ENCODE assay signal across 9 mouse cellular contexts in the genomic region with DNA sequence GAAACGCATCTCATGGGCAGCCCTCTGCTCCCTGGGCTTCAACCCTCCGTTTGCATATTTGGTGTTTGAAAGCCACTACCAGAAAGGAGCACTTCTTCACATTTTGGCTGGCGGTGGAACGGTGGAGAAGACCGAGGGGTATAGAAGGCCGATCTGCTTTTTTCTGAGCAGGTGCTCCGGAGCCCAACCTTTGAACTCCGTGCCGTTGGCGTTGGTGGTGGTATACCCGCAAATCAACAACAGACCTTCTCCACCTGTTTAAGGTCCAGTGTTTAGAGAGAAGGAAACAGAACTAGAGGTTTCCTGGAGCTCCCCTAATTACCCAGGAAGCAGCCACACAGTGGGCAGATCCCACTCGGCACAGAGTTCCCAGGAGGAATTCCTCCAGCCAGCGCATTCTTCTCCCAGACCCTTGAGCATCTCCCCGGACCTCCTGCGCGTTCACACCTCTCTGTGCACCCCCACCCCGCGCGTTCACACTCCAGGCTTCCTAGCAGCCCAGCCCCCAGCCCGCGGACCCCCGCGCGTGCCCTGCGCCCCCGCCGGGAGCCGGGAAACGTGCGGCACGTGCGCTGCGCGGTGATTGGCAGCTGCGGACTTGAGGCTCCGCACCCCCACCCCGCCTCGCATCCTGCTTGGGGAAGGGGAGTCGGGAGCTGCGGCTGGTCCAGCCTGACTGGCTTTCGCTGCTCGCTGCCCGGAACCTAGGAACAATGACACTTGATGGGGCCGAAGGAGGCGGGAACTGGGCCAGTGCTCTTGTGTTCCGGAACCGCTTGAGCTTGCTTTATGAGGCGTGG. TPM values are rescaled to one million over a fixed set of nuclear protein-coding genes. Genes with fewer than 3 reads are reported as not detected.
DNase-seq lines count a peak whose midpoint lies in the region; ATAC-seq and TF ChIP-seq lines count a peak whose summit lies in the region.
"Had no signal": no experiment of that assay in that cellular context is flagged by ENCODE, and none has a peak within 500 bp of the region (broad histone marks: within the 10 kb centered on the region; RNA-seq: fewer than 3 reads in every experiment).

No protein-coding gene starts in this region.

- H3K9ac ChIP-seq in forebrain, embryonic 11.5 days (ENCODE audit: low read length): peak overlapping the region; percentile 64
- H3K9ac ChIP-seq in heart, embryonic 16.5 days (ENCODE audit: low read length): peak overlapping the region; percentile 71
- peak overlapping the region; percentile 68 for H3K9ac ChIP-seq in kidney, embryonic 16.5 days (replicated peaks; ENCODE audit: low read length)
- no peak overlapping the region for H3K9ac ChIP-seq in liver, embryonic 14.5 days (replicated peaks)

- H3K4me3 ChIP-seq in spleen, adult 2 months (ENCODE audit: extremely low read depth, insufficient read depth, insufficient read length): peak overlapping the region; percentile 60
- H3K4me3 ChIP-seq in forebrain, embryonic 11.5 days (ENCODE audit: low read depth, low read length): peak overlapping the region; percentile 42
- H3K4me3 ChIP-seq in heart, embryonic 16.5 days (ENCODE audit: low read length): peak overlapping the region; percentile 58
- H3K4me3 ChIP-seq in kidney, embryonic 16.5 days (ENCODE audit: low read length): peak overlapping the region; percentile 59
- H3K4me3 ChIP-seq in liver, embryonic 14.5 days (ENCODE audit: insufficient read depth in 1 of 2, low read depth in 2 of 2, low read length in 2 of 2): peak overlapping the region; percentile 18 to 41; a peak in 3 of 4 replicates

- peaks cover 28% of the 10 kb centered on the region for H3K4me1 ChIP-seq in spleen, adult 2 months (ENCODE audit: control insufficient read depth, insufficient read depth, insufficient read length)
- peaks cover 9% of the 10 kb centered on the region for H3K4me1 ChIP-seq in forebrain, embryonic 11.5 days (replicated peaks; ENCODE audit: control insufficient read depth, insufficient read depth, low read length)
- H3K4me1 ChIP-seq in heart, embryonic 16.5 days (ENCODE audit: control insufficient read depth, insufficient read depth, low read length): peaks cover 8% of the 10 kb centered on the region
- peaks cover 14% of the 10 kb centered on the region for H3K4me1 ChIP-seq in kidney, embryonic 16.5 days (ENCODE audit: insufficient read depth, low read length)
- no peaks in the 10 kb centered on the region; a peak in 1 of 4 replicates for H3K4me1 ChIP-seq in liver, embryonic 14.5 days (replicated peaks; ENCODE audit: control insufficient read depth in 2 of 2, insufficient read depth in 2 of 2, low read length in 1 of 2)

- no peak for TF ChIP-seq CTCF in spleen, adult 2 months (IDR thresholded peaks at IDR 0.05; ENCODE audit: extremely low read depth, insufficient read depth, insufficient read length, insufficient replicate concordance)
- TF ChIP-seq CTCF in liver, embryonic 14.5 days (IDR thresholded peaks at IDR 0.05; ENCODE audit: low read depth): no peak

- peak in 1 of 2 experiments; percentile 52 for DNase-seq in spleen, adult 2 months (ENCODE audit: low read depth in 1 of 2, low spot score in 2 of 2)
- no peak for DNase-seq in spleen, adult 12 weeks (ENCODE audit: low spot score)
- peak; percentile 95 for DNase-seq in forebrain, embryonic 11.5 days (ENCODE audit: low spot score)
- no peak for DNase-seq in liver, embryonic 14.5 days (ENCODE audit: low read depth in 3 of 3, low spot score in 3 of 3)
- peak; percentile 84 for DNase-seq in neural tube, embryonic 10.5 days (ENCODE audit: extremely low spot score, low spot score)
- DNase-seq in thymus, postnatal 0 days (ENCODE audit: low spot score): peak; percentile 70

- no peak for TF ChIP-seq POLR2A in spleen, adult 2 months (IDR thresholded peaks at IDR 0.05; ENCODE audit: low read depth, low read length)

- no peaks in the 10 kb centered on the region for H3K27me3 ChIP-seq in spleen, adult 2 months (ENCODE audit: control insufficient read depth, insufficient read depth, low read length)
- H3K27me3 ChIP-seq in forebrain, embryonic 11.5 days (ENCODE audit: control insufficient read depth, insufficient read depth, low read length): no peaks in the 10 kb centered on the region
- no peaks in the 10 kb centered on the region for H3K27me3 ChIP-seq in heart, embryonic 16.5 days (ENCODE audit: control insufficient read depth, insufficient read depth, low read length)
- peaks cover 7% of the 10 kb centered on the region for H3K27me3 ChIP-seq in kidney, embryonic 16.5 days (ENCODE audit: insufficient read depth, low read length)
- peaks cover 28% of the 10 kb centered on the region for H3K27me3 ChIP-seq in liver, embryonic 14.5 days (ENCODE audit: control insufficient read depth, insufficient read depth, low read length)

- no peaks in the 10 kb centered on the region for H3K9me3 ChIP-seq in forebrain, embryonic 11.5 days (ENCODE audit: control insufficient read depth, low read length)
- H3K9me3 ChIP-seq in heart, embryonic 16.5 days (replicated peaks; ENCODE audit: control insufficient read depth, low read length): no peaks in the 10 kb centered on the region
- H3K9me3 ChIP-seq in kidney, embryonic 16.5 days (ENCODE audit: low read length): no peaks in the 10 kb centered on the region
- H3K9me3 ChIP-seq in liver, embryonic 14.5 days (ENCODE audit: control insufficient read depth, low read length): no peaks in the 10 kb centered on the region
- H3K9me3 ChIP-seq: G1E had no signal

- ATAC-seq in forebrain, embryonic 11.5 days (replicated peaks; ENCODE audit: low FRiP score): peak; percentile 93
- ATAC-seq in heart, embryonic 16.5 days (replicated peaks; ENCODE audit: extremely low read depth, insufficient read depth, low FRiP score): peak; percentile 68
- ATAC-seq in kidney, embryonic 16.5 days (ENCODE audit: low FRiP score, low TSS enrichment): peak; percentile 73
- ATAC-seq in liver, embryonic 14.5 days (ENCODE audit: insufficient read depth): no peak

- H3K27ac ChIP-seq in spleen, adult 2 months (ENCODE audit: insufficient read depth, low read length): peak overlapping the region; percentile 92
- H3K27ac ChIP-seq in forebrain, embryonic 11.5 days (ENCODE audit: low read depth, low read length): peak overlapping the region; percentile 80
- peak overlapping the region; percentile 44 for H3K27ac ChIP-seq in heart, embryonic 16.5 days (ENCODE audit: low read length)
- H3K27ac ChIP-seq in kidney, embryonic 16.5 days (ENCODE audit: low read length): peak overlapping the region; percentile 58; the same call in 1 of the 2 replicates
- no peak overlapping the region for H3K27ac ChIP-seq in liver, embryonic 14.5 days

- TF ChIP-seq EP300 in liver, embryonic 14.5 days (IDR thresholded peaks at IDR 0.05; ENCODE audit: low read depth): no peak

- H3K36me3 ChIP-seq in spleen, adult 2 months (ENCODE audit: control insufficient read depth, insufficient read depth, low read length): no peaks in the 10 kb centered on the region
- no peaks in the 10 kb centered on the region for H3K36me3 ChIP-seq in forebrain, embryonic 11.5 days (ENCODE audit: control insufficient read depth, insufficient read depth, low read length)
- H3K36me3 ChIP-seq in heart, embryonic 16.5 days (ENCODE audit: control insufficient read depth, insufficient read depth): no peaks in the 10 kb centered on the region
- no peaks in the 10 kb centered on the region for H3K36me3 ChIP-seq in kidney, embryonic 16.5 days (ENCODE audit: insufficient read depth, low read length)
- no peaks in the 10 kb centered on the region for H3K36me3 ChIP-seq in liver, embryonic 14.5 days (replicated peaks; ENCODE audit: control insufficient read depth, insufficient read depth, low read depth)
- H3K36me3 ChIP-seq: G1E had no signal

- WGBS in spleen, adult 2 months: 17% methylated on average over 48 of the region's 48 CpGs
- WGBS in forebrain, embryonic 11.5 days: 4% methylated on average over 48 of the region's 48 CpGs
- 5% methylated on average over 48 of the region's 48 CpGs for WGBS in heart, embryonic 16.5 days
- 3% methylated on average over 48 of the region's 48 CpGs for WGBS in kidney, embryonic 16.5 days
- 5% methylated on average over 48 of the region's 48 CpGs for WGBS in liver, embryonic 14.5 days (ENCODE audit: insufficient replicate concordance)

- peak overlapping the region; percentile 83 for H3K4me2 ChIP-seq in forebrain, embryonic 11.5 days (ENCODE audit: low read depth, low read length, severe bottlenecking)
- peak overlapping the region; percentile 93 for H3K4me2 ChIP-seq in heart, embryonic 16.5 days (ENCODE audit: low read depth, low read length)
- peak overlapping the region; percentile 99 for H3K4me2 ChIP-seq in kidney, embryonic 16.5 days (replicated peaks; ENCODE audit: low read depth, low read length)
- peak overlapping the region; percentile 66 for H3K4me2 ChIP-seq in liver, embryonic 14.5 days (ENCODE audit: low read depth)

RNA-seq across cellular contexts. Expression of a gene that starts 49.9 kb away (rescaled TPM):
- 4.5 TPM in 2 replicates for polyA plus RNA-seq in spleen, adult 2 months (2012; rRNA removed)
- polyA plus RNA-seq in forebrain, embryonic 11.5 days (2014; fragmentation: Nextera tagmentation; extraction: Ambion mirVana): 14.4 and 16.3 TPM in 2 replicates
- polyA plus RNA-seq in heart, embryonic 16.5 days (2015; fragmentation: Nextera tagmentation; extraction: Ambion mirVana): 4.3 and 5.1 TPM in 2 replicates
- 5.7 and 6.2 TPM in 2 replicates for polyA plus RNA-seq in kidney, embryonic 16.5 days (2015; fragmentation: Nextera tagmentation; extraction: Ambion mirVana)
- polyA plus RNA-seq in liver, embryonic 14.5 days (2012; rRNA removed): 4.5 and 6.7 TPM in 2 replicates
- polyA plus RNA-seq in liver, embryonic 14.5 days (2014; fragmentation: Nextera tagmentation; extraction: Ambion mirVana): 9.1 and 11.1 TPM in 2 replicates
- 4.1 and 5.8 TPM in 2 replicates for polyA plus RNA-seq in thymus, postnatal 0 days (2015; fragmentation: Nextera tagmentation; extraction: Ambion mirVana)

Comparison
In these comparisons a context has a peak if more than half of its experiments do, and no peak if none do; other contexts are left out.
1. DNase-seq: peak in forebrain, embryonic 11.5 days (single experiment), neural tube, embryonic 10.5 days (single experiment) and thymus, postnatal 0 days (single experiment); none in spleen, adult 12 weeks (single experiment) and liver, embryonic 14.5 days (0 of 3).
2. Peak in every context shown above with its lines, with median percentiles within 50 percentile points of each other: H3K4me3 ChIP-seq and H3K4me2 ChIP-seq.